Mouse (Mus musculus) embryo, embryonic 10.5 days (tissue): ENCODE measurements around the gene Gm2026.
"Not testable (repeated sequence)": the region's sequence is repeated elsewhere in the genome, so short reads cannot be mapped to it uniquely, and the experiment has no call there.

Experiments used
- DNase-seq: peaks from one replicate; pipeline ENCODE4 v3.0.0-alpha.2; 2015; ENCODE audit warnings: low spot score

The Gm2026 gene

DNA sequence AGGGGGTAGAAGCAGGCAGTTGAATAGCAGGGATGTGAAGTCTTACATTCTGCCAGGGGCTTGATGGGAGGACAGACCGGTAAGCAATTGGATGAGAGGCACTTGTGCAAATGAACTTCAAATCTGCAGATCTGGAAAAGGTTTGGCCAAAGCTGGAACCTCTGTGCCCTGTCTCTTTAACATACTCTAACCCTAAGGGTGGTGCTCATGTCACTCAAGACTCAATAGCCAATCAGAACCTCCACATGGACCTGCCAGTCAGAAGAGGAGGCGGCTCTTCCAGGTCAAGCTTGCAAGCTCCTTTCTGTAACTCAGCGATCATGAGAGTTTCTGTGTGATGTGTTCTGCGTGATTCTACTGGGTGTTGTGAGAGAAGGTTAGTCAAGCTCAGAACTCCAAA is at the start of gene Gm2026:
TSS of gene Gm2026 (plus strand) at position 301 of the 400 bp plus-strand sequence.
- not testable (repeated sequence) for DNase-seq

DNA sequence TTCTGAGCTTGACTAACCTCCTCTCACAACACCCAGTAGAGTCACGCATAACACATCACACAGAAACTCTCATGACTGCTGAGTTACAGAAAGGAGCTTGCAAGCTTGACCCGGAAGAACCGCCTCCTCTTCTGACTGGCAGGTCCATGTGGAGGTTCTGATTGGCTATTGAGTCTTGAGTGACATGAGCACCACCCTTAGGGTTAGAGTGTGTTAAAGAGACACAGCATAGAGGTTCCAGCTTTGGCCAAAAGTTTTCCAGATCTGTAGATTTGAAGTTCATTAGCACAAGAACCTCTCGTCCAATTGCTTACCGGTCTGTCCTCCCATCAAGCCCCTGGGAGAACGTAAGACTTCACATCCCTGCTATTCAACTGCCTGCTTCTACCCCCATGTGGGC is 34.1 kb upstream of the Gm2026 start, which contains the start of gene Zfp966:
TSS of gene Zfp966 (minus strand) at position 101 of the 400 bp plus-strand sequence.
- not testable (repeated sequence) for DNase-seq
